Mouse (Mus musculus) E14TG2a.4 (cell line): ENCODE results near the gene Inpp5d.

Source experiments
- CTCF ChIP-seq: conservative IDR thresholded peaks from 2 replicates; pipeline ENCODE4 v1.5.1; 2014; ENCODE audit warnings: low read length
- NANOG ChIP-seq: IDR thresholded peaks from 2 replicates; pipeline ENCODE4 v1.6.1; 2014; ENCODE audit warnings: borderline replicate concordance, low read length, mixed read lengths

- TF ChIP-seq CTCF: no peak
- TF ChIP-seq NANOG: no peak
Observed at GRCm38 (mm10) chr1:87667006-87667405, 46.9 kb downstream of the Inpp5d start.
